Mouse (Mus musculus) megakaryocyte, embryonic 14.5 days (primary cell): Measurements from ENCODE around the gene Hist2h3b.

ENCODE experiments used
- FLI1 ChIP-seq: IDR thresholded peaks from 2 replicates; pipeline ENCODE4 v1.6.1; 2012; ENCODE audit warnings: low read length, inconsistent platforms, mixed read lengths
- GATA1 ChIP-seq: IDR thresholded peaks from 3 replicates; pipeline ENCODE4 v1.6.1; 2012; ENCODE audit warnings: mixed read lengths, low read length, inconsistent platforms, borderline replicate concordance

DNA sequence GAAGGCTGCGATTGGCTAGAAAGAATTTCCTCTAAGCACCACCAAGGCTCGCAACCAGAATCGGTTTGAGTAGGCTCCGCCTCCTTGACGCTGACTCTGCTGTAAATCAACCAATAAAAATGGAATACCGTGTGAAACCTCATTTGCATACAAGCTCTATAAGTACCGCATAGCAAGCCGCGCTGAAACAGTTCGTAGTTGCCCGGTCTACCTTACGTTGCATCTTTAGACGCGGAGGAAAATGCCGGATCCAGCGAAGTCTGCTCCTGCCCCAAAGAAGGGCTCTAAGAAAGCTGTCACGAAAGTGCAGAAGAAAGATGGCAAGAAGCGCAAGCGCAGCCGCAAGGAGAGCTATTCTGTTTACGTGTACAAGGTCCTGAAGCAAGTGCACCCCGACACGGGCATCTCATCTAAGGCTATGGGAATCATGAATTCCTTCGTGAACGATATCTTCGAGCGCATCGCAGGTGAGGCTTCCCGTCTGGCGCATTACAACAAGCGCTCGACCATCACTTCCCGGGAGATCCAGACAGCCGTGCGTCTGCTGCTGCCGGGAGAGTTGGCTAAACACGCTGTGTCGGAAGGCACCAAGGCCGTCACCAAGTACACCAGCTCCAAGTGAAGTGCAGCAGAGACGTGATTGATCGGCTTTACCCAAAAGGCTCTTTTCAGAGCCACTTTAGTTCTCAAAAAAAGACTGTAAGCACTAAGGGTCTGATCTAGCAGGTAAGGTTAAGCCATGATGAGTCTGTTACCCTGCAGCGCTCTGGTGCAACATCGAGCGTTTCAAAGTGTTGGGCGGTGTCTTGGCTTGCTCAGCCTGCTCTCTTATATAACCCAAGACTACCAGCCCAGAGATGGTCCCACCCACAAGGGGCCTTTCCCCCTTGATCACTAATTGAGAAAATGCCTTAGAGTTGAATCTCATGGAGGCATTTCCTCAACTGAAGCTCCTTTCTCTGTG lies 1.3 kb downstream of the Hist2h3b start, which contains the start of gene Hist2h2bb:
- TF ChIP-seq GATA1 (no peak), FLI1 (no peak)
